Mouse (Mus musculus) cerebellum, postnatal 10 days (tissue): ENCODE results near the gene Csta1.
"Not testable (repeated sequence)": the region's sequence is repeated elsewhere in the genome, so short reads cannot be mapped to it uniquely, and the experiment has no call there.

ENCODE experiments used
- DNase-seq, 2 experiments: peaks; one replicate each; pipeline ENCODE4 v3.0.0; 2021; ENCODE audit warnings: mixed read lengths in 2 of 2

Gene Csta1

DNA sequence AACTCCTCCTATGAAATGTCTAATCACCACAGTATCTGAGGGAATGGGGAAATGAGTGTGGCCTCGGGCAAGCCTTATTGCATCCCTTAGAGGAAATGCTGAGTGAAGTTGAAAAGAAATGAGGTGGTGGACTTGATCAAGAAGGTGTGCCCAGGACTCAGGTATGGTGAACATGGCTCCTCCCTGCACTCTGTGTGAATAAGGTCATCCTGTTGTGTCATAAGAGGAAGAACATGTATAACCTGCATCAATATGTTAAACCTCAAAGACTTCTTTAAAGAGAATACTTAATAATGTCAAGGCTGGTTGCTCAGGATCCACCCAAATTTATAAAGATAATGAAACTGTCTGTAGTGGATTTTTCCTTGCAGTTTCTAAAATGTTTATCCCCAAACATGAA is at the start of gene Csta1:
Csta1 (minus strand) TSS at position 101 of the 400 bp plus-strand sequence.
- no peak for DNase-seq

DNA sequence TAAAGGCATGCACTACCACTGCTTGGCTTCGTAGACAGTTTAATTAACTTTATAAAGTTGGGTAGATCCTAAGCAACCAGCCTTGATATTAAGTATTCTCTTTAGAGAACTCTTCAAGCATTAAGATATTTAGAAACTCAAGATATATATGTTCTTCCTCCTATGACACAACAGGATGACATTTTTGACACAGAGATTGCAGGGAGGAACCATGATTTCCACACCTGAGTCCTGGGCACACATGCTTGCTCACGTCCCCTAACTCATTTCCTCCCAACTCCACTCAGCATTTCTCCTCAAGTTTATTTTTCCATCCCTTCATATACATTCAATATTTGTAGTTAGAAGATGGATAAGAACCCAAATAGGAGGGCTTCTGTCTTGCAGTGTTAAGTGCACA is 48.9 kb upstream of the Csta1 start:
- no peak for DNase-seq

DNA sequence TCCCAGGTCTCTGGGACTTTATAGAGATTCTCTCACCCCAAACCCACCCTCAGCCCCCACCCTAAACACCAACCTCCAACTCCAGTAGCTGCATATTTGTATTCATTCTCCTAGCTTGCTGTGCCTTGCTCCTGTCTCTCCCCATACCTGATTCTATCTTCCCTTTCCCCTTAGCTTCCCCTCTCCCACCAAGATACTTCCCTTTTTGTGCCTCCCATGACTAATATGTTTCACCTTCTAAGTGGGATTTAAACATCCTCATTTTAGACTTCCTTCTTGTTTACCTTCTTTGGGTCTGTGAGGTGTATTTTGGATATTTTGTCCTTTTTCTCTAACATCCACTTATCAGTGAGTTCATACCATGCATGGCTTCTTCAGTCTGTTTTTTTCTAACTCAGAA is 45.1 kb upstream of the Csta1 start:
- DNase-seq = no peak

DNA sequence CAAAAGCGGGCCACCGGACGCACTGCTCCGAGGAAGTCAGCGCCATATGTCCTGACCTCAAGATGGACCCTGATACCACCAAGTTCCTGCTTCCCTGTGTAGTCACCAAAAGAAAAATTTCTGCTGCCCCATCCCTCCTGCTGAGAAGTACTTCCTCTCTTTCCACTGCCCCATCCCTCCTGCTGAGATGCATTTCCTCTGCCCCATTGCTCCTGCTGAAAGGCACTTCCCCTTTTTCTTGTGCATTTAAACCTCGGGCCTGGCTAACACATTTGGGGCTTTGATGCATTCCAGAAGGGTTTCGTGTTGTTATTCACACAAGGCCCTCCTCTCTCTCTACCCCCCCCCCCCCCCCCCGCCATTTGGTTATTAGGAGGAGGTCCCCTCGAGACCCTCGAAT is 36.8 kb upstream of the Csta1 start:
- DNase-seq = not testable (repeated sequence)

DNA sequence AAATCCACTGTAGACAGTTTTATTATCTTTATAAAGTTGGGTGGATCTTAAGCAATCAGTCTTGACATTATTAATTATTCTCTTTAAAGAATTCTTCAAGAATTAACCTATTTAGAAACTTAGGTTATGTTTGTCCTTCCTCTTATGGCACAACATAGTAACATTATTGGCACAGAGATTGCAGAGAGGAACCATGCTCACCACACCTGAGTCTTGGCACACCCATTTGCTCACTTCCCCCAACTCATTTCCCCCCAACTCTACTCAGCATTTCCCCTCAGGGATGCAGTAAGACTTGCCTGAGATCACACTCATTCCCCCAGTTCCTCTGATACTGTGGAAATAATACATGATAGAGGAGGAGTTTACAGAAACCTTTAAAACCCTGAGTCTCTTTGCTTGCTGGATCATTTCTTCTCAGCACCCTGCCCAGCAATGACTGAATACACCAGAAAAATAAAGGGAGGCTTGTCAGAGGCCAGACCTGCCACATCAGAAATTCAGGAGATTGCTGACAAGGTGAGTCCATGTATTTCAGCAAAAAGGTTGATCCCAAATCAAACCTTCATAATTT is 25.4 kb upstream of the Csta1 start, which contains the start of gene Stfa2l1:
Stfa2l1 (plus strand) TSS at position 410 of the 574 bp plus-strand sequence.
- DNase-seq = no peak

DNA sequence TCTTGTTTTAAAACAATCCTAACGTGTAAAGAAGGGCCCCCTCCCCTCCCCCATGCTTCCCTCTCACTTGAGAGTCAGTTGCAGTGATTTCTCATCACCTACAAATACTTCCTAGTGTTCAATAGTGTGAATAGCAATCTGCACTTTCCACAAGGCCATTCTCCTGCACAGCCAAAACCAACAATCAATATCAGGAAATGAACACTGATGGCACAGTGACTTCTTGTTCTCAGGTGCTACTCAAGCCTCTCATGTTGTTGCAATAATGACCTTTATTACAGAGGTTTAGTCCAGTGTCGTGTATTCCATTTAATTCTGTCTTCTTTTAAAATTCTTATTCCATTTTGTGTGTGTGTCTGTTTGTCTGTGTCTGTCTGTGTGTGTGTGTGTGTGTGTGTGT is 7.2 kb upstream of the Csta1 start:
- DNase-seq = no peak

DNA sequence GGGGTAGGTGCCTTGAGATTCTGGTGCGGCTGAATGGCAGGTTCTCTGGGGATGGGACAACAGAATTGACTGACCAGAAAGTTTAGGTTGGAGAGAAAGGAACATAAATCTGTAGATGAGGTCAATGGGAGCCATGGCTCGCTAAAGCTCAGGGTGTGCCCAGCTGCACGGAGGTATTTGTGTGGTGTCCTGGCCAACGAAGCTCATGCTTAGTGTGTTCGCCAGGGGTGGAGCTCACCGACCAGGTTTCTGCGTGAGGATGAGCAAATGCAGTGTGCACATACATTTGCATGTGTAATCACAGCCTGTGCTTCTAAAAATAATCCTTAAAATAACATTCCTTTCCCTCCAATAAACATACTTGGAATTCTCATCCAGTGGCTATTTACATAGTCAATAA is 2.9 kb downstream of the Csta1 start:
- no peak for DNase-seq

DNA sequence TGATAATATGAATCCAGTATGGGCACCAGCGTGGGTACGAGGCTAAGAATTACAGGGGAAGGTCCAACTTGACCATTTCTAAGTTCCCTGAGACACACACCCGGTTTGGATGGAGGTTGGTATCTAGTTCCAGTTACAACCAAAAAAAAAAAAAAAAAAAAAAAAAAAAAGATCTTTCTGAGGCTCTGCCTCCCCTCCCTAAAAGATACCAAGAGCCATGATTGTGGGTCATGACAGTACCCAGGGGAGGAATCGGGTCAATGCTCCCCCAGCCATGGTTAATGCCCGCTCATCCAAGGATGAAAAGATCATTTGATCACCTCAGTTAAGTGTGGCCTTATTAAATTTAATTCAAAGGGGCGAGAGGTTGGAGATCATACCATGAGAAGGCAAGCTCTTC is 15.3 kb downstream of the Csta1 start:
- DNase-seq = not testable (repeated sequence)

DNA sequence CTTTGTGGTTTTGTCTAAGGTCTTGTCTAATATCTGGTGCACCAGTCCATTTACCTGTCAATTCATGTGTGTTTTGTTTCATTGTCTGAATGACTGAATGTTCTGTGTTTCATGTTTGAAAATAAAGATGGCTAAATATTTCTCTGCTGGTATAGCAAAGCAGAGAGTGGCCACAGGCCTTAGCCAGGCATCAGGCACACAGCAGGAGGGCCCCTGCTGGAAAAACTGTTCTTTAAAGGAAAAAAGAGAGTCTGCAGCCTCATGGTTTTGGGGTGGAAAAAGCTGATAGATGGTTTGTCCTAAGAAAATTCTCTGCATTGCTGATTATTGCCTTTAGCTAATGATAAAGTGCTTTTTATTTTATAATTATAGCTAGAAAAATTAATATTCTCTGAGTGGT is 19.6 kb downstream of the Csta1 start:
- peak; percentile 6 to 27 for DNase-seq

DNA sequence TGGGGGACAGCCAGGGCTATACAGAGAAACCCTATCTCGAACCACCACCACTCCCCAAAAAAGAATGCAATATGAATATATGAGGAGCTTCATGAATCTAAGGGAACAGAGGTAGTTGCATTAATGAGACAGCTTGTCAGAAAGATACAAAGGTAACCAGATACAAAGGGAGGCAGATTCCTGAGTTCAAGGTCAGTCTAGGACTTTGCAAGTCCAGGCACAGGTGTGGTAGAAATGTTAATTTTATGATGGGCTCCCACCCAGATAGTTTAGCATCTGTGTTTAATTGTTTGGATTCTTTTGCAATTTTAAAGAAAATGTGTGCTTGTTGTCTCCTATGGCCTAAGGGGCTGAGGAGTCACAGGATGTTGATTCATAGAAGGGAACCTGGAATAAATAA is 28.8 kb downstream of the Csta1 start:
- no peak for DNase-seq

DNA sequence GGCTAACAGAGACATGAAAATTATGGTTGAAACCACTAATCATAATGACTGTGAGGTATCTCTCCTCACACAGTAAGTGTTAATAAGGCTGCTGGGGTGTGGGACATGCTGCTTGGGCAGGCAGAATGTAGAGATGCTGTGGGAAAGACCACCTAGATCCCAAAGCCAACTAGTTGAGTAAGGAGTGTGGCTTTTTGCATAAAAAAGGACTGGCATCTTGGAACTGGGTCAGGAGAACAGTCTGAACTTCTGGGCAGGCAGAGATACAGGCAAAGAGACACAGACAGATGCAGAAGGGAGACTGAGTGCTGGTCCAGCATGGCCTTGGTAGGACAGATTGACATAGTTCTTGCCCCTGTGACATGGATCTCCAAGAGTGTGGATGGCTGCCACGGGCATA is 29.5 kb downstream of the Csta1 start:
- no peak for DNase-seq

DNA sequence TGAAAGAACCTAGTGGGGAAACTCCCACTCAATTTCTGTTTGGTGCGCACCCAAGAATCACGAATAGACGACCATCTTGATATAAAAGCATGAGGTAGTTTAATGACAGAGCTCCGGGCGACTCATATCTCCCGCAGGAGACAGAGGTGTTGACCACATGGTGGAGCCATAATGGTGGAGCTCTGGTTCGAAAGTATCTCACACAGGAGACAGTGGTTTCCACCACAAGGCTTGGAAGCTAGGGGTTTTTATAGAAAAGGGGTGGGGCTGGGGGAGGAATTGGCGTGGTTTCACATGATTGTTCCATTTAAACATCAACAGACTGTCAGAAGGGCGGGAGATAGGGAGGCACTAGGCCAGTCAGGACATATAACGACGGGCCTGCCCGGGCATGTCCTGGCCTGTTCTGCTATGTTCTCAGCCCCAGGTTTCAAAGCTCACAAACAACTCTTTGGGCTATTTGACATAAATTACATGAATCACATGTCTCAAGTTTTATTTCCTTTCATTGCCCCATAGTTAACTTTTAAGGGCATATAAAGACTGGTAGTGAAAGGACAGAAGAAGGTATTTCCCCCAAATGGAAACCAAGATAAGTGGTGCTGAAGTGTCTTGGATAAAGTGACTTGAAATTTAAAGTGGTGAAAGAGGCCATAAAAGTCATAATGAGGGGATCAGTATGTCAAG is 33.1 kb downstream of the Csta1 start:
- not testable (repeated sequence) for DNase-seq

DNA sequence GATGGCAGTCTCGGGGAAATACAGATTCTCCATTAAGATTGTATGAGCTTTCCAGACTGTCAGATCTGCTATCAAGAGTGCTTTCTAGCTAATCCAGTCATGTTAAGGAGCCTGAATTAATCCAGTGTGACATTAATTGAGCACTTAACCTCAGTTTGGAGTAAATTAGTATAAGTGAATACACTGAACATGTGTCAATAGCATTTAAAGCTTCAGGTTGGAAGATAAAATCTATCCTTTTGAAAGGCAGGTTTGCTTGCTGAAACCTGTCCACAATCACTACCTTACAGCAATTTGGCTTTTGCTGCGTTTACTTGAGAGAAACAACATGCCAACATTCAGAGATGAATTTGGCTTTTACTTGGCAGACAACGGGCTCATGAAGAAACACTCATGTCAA is 37.0 kb downstream of the Csta1 start:
- no peak for DNase-seq

DNA sequence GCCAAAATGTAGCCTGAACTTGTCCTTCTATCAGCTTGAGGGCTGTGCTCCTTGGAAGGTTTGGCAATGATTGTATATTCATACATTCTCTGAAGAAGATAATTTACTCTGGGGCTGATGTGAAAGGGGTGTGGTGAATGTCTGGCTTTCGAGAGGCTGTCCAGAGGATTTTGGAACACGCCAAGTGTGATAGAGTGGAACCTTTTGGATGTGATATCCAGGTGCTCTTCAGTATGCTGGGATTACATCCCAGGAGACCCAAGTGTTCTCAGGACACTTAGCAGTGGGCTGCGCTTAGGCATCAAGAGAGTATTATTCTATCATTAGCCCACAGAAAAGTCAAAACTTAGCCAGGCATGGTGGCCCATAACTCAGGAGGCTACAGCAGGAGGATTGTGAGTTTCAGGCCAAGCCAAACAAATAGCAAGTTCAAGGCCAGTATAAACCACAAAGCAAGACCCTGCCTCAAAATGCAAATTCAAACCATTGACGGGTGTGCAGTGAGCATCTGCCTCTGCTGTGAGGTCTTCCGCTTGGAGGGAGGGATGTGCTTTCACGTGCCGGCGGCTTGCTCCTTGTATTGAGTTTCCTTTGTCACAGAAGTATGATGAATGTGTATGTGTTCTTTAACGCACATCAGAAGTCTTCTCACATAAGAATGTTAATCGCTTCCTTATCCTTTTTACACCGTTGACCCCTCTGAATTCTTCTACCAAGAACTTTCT is 40.1 kb downstream of the Csta1 start:
- no peak for DNase-seq

DNA sequence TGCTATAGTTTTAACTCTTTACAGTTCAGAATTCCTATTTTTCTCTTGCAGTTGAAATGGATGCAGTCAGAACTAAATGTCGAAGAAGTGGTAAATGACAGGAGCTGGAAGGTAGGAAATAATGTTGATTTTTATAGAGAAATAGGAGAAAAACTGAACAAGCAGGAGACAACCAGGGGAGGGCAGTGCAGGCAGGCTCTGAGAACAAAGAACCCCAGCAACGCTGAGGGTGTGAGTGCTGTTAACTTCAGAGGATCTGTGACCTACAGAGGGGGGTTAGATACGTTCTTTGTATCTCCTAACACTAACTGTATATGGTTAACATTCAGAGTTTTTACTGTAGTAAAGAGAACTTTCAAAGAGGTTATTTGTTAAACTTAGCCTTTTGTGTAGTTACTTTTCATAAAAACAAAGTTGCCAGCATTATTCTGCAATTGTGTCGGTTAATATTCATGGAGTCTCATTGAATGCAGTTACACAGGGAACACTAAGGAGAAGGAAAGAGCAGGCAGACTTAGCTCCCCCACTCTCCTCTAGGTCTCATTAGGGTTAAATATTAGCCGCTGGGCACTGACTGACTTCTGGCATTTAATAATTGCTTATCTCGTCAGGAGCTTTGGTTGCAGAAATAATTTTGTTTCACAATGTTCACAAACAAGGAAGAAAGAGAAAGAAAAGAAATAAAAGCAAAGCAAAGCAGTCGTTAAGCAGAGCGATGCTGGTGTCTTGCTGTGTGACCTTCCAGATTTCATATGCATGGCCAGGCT is 41.0 kb downstream of the Csta1 start:
- no peak for DNase-seq

DNA sequence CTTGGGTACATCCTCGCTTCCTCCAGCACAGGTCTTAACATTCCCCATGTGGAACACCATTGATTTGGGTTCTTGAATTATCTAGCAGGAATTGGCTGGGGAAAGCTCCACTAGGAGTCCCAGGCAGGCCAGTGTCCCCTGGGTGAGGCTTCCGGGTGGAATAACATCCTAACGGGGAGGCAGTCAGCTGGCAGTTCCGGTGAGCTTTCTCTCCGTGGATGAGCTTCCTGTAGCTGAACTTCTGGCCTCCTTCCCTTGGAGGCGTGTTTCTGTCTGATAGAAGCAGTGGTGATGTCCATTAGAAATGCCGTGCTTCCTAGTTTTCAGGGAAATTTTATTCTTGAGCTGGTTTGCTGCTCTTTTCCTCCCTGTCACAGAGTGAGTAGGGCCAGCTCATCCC is 42.0 kb downstream of the Csta1 start:
- no peak for DNase-seq

DNA sequence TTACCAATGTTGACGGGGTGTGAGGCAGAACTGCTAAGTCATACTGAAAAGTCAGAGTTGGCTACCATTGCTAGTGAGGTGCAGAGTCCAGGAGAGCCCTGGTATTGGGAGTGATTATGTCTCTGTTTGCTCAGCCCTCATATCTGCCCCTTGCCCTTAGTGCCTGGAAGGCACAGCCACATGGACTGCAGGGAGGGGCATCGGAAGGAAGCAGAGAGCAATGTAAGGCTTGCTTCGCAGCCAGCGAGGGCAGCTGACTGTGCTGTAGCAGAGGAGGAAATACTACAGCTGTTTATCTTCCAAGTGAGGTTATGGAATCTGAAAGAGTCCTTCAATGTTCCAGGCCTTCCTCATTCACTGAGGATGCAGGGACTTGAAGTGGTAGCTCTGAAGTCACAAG is 43.2 kb downstream of the Csta1 start:
- no peak for DNase-seq

DNA sequence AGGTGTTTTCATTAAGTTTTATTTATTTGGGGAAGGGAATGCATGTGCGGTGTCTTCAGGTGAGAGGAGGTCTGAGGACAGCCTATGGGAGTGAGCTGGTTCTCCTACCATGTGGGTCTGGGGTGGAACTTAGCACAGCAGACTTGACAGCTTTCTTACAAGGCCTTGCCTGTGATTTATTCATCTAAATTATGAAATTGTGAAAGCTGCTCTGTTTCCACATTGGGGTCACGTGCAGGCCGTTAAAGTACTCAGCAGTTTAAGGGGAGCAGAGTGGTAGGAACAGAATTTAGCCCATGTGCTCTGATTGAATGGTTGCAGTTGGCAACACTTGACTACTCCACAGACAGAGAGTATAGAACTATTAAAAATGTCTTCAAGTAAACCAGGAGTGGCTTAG is 51.1 kb downstream of the Csta1 start:
- no peak for DNase-seq

DNA sequence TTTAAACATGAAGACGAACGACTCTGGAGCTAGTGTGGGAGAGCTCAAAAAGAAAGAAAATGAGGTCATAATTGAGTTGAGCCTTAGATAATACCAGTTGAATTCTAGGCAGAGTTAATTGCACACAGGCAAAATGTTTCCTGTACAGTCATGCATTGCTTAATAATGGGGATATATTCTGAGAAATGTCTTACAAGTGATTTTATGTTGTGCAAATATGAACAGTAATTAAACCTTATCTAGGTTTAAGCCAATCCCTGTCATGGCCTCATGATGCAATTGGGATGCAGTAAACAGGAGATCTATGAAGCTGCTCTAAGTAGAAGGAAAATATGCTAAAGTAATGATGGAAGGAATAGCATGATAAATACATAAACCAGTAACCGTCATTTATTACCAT is 56.3 kb downstream of the Csta1 start:
- no peak for DNase-seq

DNA sequence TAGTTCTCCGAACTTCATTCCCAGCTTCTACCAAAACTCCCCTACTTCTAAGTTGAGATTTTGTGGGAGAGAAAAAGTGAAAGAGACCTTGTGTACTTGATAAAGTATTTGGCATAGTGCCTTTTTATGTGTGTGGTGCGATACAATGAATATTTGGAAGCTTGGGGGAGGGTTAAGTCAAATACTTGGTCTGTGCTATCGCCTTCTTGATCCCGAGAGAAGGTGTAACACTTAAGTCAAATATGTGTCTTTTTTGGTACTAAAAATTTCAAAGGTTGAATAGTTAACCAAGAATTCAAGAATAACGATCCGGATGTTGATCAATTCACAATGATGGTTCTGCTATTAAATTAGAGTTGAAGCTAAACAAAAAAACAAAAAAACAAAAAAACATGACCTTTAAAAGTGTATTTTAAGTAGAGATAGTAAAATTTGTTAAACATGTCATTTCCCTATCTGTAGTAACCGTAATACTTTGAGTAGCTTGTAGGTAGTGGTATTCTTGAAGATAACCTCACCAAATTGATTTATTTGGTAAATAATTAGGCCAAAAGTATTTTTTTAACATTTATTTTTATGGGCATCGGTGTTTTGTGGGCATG is 58.5 kb downstream of the Csta1 start:
- no peak for DNase-seq

DNA sequence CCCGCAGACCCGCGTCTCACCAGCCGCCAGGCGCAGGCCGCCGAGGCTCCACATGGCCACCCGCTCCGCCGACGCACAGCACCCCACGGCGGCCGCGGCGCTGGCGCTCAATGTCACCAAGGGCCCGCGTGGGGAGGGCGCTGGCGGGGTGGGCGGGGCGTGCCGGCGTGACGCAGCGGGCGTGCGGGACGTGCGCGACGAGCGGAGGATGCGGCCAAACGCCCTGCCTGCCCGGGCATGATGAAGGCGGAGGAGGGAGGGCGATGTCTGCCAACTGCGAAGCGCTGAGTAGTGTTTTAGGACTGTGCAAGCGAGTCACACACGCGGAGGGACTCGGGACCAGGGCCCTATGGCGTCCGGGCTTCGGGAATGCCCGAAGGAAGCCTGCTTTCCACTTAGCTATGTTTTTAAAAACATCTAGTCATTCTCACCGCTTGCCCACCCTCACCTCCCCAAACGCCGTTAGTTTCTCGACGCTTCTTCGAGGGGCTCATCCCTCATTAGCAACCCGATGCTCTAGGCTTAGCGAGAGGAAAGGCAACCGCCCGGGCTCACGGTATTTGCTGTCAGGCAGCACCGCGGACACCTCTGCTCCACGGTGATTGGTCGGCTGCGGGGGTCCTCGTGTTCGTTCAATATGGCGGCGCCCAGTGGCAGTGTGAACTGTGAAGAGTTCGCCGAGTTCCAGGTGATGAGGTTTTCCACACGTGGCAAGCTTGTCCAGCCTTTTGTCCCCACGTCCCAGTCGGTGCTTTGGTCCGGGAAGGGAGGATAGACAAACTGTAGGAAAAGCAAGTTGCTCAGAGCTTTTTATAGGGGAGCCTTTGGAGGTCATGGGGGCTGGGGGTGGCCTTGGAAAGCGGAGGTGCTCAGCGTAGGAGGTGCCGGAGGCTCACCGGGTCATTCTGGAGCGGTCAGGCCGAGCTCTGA is 59.3 kb downstream of the Csta1 start, which contains the start of the genes Fam162a and Ccdc58:
Fam162a (minus strand) TSS at position 145 of the 930 bp plus-strand sequence.
Ccdc58 (plus strand) TSS at position 236 of the 930 bp plus-strand sequence.
- peak; percentile 98 for DNase-seq

DNA sequence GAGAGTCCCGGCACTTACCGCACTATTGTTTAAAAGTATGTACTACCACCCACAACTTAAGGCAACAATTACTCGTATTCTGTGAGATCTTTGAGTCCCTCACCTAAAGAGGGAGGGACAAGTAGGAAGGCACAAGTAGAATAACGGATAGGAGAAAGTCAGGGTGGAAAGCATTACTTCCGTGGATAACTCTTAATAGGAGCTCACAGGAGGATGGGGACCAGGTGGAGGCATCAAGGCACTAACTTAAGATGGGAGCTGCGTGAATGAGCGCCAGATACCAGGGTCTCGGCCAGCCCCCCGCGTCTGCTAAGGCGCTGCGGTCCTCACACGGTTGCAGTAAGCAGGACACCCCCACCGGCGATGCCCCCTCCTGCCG is 60.0 kb downstream of the Csta1 start:
- no peak for DNase-seq
